Mouse (Mus musculus) hematopoietic stem cell, adult 5-6 weeks (primary cell): ENCODE measurements at regions not wholly inside any gene's neighbourhood (a gene's known extent, or its start where the extent isn't known, plus 50 kb on each side); places are given as distances from the start of the nearest gene placed in this dataset.

ENCODE experiments used
- ATAC-seq, 2 experiments: fragments of 125-278 bp in 1 of 2; replicated peaks in 1 of 2; 2 replicates each; pipeline ENCODE4 v1.8.0; 2016 to 2017; ENCODE audit warnings: inconsistent platforms in 2 of 2, mild to moderate bottlenecking in 2 of 2, moderate number of reproducible peaks in 2 of 2, low read depth in 1 of 2, moderate TSS enrichment in 1 of 2; ENCODE audit not compliant: low FRiP score in 2 of 2, poor library complexity in 2 of 2, severe bottlenecking in 2 of 2, insufficient read depth in 1 of 2, low TSS enrichment in 1 of 2

- no peak for ATAC-seq
Measured at GRCm38 (mm10) chr4:9060221-9060620, 821.4 kb upstream of the Car8 start.

GRCm38 (mm10) chr4:9057676-9058075 is 818.8 kb upstream of the Car8 start:
- ATAC-seq, result no peak

GRCm38 (mm10) chr4:9057113-9057512 is 818.3 kb upstream of the Car8 start:
- ATAC-seq, result no peak

GRCm38 (mm10) chr4:9055876-9056275 is 817.0 kb upstream of the Car8 start:
- no peak for ATAC-seq

- ATAC-seq, result no peak
Measured at GRCm38 (mm10) chr4:9055266-9055820, 816.5 kb upstream of the Car8 start.

- no peak for ATAC-seq
Measured at GRCm38 (mm10) chr4:9048817-9049216, 810.0 kb upstream of the Car8 start.

GRCm38 (mm10) chr4:9047151-9047550 is 808.3 kb upstream of the Car8 start:
- no peak for ATAC-seq

GRCm38 (mm10) chr4:9046436-9046835 is 807.6 kb upstream of the Car8 start:
- no peak for ATAC-seq

GRCm38 (mm10) chr4:9046030-9046429 is 807.2 kb upstream of the Car8 start:
- ATAC-seq, result no peak

- ATAC-seq, result no peak
Measured at GRCm38 (mm10) chr4:9036005-9036404, 797.2 kb upstream of the Car8 start.

GRCm38 (mm10) chr4:9035350-9035749 is 796.5 kb upstream of the Car8 start:
- no peak for ATAC-seq

- no peak for ATAC-seq
Measured at GRCm38 (mm10) chr4:9034280-9034679, 795.4 kb upstream of the Car8 start.

- no peak for ATAC-seq
Measured at GRCm38 (mm10) chr4:9033106-9033642, 794.3 kb upstream of the Car8 start.

GRCm38 (mm10) chr4:9031634-9032033 is 792.8 kb upstream of the Car8 start:
- ATAC-seq, result no peak

- ATAC-seq, result no peak
Measured at GRCm38 (mm10) chr4:9028946-9029345, 790.1 kb upstream of the Car8 start.

GRCm38 (mm10) chr4:9028475-9028874 is 789.6 kb upstream of the Car8 start:
- ATAC-seq, result no peak

- ATAC-seq, result peak; percentile 91 to 96
Measured at GRCm38 (mm10) chr4:9027798-9028404, 789.1 kb upstream of the Car8 start.

GRCm38 (mm10) chr4:9027383-9027782 is 788.5 kb upstream of the Car8 start:
- no peak for ATAC-seq

GRCm38 (mm10) chr4:9026841-9027240 is 788.0 kb upstream of the Car8 start:
- no peak for ATAC-seq
